Mouse (Mus musculus) brain, embryonic 14.5 days (tissue): ENCODE measurements around the gene Msi2.

Source experiments
- CTCF ChIP-seq: fragments of 200-500 bp; IDR thresholded peaks from 2 replicates; pipeline ENCODE4 v1.5.1; 2012; ENCODE audit warnings: inconsistent platforms, mild to moderate bottlenecking, moderate library complexity, borderline replicate concordance; ENCODE audit not compliant: insufficient read depth, insufficient read length; ENCODE audit errors: extremely low read depth
- POLR2A ChIP-seq: fragments of 200-500 bp; IDR thresholded peaks from 2 replicates; pipeline ENCODE4 v1.6.1; 2012; ENCODE audit warnings: mild to moderate bottlenecking, inconsistent platforms, borderline replicate concordance; ENCODE audit not compliant: poor library complexity, insufficient read depth, insufficient read length, severe bottlenecking; ENCODE audit errors: extremely low read depth

DNA sequence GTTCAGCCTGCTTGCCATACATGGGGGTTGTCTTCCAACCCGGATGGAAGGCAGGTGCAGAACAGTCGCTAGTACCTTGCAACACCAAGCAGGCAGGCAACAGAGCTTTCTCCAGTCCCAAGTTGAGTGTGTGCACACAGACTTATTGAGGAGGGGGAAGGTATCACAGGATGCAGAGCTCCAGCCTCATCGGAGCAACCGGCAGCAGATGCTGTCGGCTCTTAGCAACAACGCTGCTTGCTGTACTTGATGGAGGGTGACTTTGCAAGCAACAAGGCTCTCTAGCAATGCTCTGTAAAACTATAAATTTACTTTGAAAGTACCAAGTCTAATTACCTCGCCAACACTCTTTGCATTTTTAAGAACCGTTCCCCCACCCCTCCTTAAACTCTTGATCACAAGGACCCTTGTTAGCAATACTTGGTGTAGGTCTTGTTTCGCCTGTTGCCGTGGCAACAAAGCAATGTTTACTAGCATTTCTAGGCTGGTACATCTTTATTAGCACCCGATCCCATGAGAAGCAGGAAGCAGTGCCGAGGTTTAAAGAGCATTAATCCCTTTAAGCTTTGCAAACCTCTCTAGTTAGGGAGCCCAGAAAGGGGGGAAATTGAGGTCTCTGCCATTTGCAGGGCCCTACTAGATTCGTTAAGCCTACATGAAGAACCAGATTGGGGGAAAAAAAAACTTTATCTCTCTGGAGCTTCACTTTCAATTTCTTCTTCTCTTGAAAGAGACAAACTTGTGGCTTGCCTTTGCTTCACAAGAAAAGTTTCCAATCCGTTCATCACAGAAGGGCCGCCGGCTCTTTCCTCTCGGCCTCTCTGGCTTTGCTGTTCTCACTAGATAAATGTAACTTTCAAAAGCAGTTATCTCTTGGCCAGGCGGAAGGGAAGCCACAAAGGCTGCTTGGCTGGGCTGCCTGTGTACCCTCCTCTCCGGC is 263.2 kb downstream of the Msi2 start:
- no peak for TF ChIP-seq CTCF
- no peak for TF ChIP-seq POLR2A
